Mouse (Mus musculus) ES-E14 (cell line): Measurements from ENCODE around the gene Tet2. TPM values are rescaled to one million over a fixed set of nuclear protein-coding genes. Genes with fewer than 3 reads are reported as not detected.

Experiments used
- DNase-seq: peaks from one replicate; pipeline ENCODE4 v3.0.0-alpha.2; 2013; ENCODE audit warnings: low read depth, low spot score
- H3K27ac ChIP-seq: 2 replicates; pipeline ENCODE4 v1.5.1; 2012; ENCODE audit warnings: low read depth, mild to moderate bottlenecking, low read length, moderate library complexity, mixed read lengths; ENCODE audit not compliant: poor library complexity, insufficient read depth, severe bottlenecking
- H3K36me3 ChIP-seq: 2 replicates; pipeline ENCODE4 v1.6.1; 2012; ENCODE audit warnings: mild to moderate bottlenecking, low read length, moderate library complexity, mixed read lengths; ENCODE audit not compliant: control insufficient read depth, poor library complexity, insufficient read depth, severe bottlenecking
- H3K4me1 ChIP-seq, 2 experiments: fragments of 150-350 bp in 1 of 2; sonication (generic) in 1 of 2; 2 replicates each; pipeline ENCODE4 v1.6.1; 2012; ENCODE audit warnings: low read length in 2 of 2, mild to moderate bottlenecking in 1 of 2, mixed read lengths in 1 of 2; ENCODE audit not compliant: control insufficient read depth in 2 of 2, insufficient read depth in 2 of 2, poor library complexity in 1 of 2
- H3K4me3 ChIP-seq, 2 experiments: fragments of 150-350 bp in 1 of 2; sonication (generic) in 1 of 2; 2 replicates each; pipeline ENCODE4 v1.5.1; 2012; ENCODE audit warnings: low read length in 2 of 2, low read depth in 1 of 2, mild to moderate bottlenecking in 1 of 2, mixed read lengths in 1 of 2; ENCODE audit not compliant: insufficient read depth in 1 of 2, poor library complexity in 1 of 2, severe bottlenecking in 1 of 2
- H3K9ac ChIP-seq: 2 replicates; pipeline ENCODE4 v1.6.1; 2012; ENCODE audit warnings: low read depth, mild to moderate bottlenecking, low read length, mixed read lengths; ENCODE audit not compliant: poor library complexity, insufficient read depth, severe bottlenecking
- H3K9me3 ChIP-seq: fragments of 150-350 bp; sonication (generic); 2 replicates; pipeline ENCODE4 v1.6.1; 2012; ENCODE audit warnings: low read depth, mild to moderate bottlenecking, low read length; ENCODE audit not compliant: control insufficient read depth, insufficient read depth
- CHD2 ChIP-seq: IDR thresholded peaks from 2 replicates; pipeline ENCODE4 v1.6.1; 2014; ENCODE audit warnings: mild to moderate bottlenecking, low read depth, low read length, inconsistent platforms
- HCFC1 ChIP-seq: IDR thresholded peaks from 2 replicates; pipeline ENCODE4 v1.6.1; 2012; ENCODE audit warnings: low read length, inconsistent platforms, borderline replicate concordance; ENCODE audit not compliant: insufficient read depth
- MAFK ChIP-seq: IDR thresholded peaks from 2 replicates; pipeline ENCODE4 v1.6.1; 2014; ENCODE audit warnings: mild to moderate bottlenecking, low read depth, low read length, inconsistent platforms; ENCODE audit not compliant: insufficient read depth
- ZC3H11A ChIP-seq: IDR thresholded peaks from 2 replicates; pipeline ENCODE4 v1.6.1; 2012; ENCODE audit warnings: low read depth, mild to moderate bottlenecking, inconsistent platforms, low read length, borderline replicate concordance
- ZNF384 ChIP-seq: IDR thresholded peaks from 2 replicates; pipeline ENCODE4 v1.6.1; 2012; ENCODE audit warnings: low read depth, low read length, inconsistent platforms
- in situ Hi-C, 2 experiments: fragments of 600-800 bp; cut with MboI; formaldehyde crosslinking; loops; one replicate each; pipeline ENCODE4 v1.15.1; 2025; ENCODE audit warnings: low sequenced_read_pairs in 2 of 2, inconsistent platforms in 1 of 2; ENCODE audit not compliant: unreplicated experiment in 2 of 2
- total RNA-seq: library from RNA; depleted of rRNA; stranded (reverse); fragments of 300-350 nt; gene quantifications from 2 replicates; pipeline ENCODE4 v1.2.3, GENCODE M21; 2012

Gene Tet2
- total RNA-seq, 1 experiment: 86.9 TPM

- TF ChIP-seq ZNF384: no peak
- no peak for TF ChIP-seq CHD2
- TF ChIP-seq MAFK: no peak
- no peak for TF ChIP-seq ZC3H11A
- no peak for TF ChIP-seq HCFC1
- peak overlapping the region; percentile 100; the same call in 1 of the 2 replicates for H3K27ac ChIP-seq
- H3K9me3 ChIP-seq: no peaks in the 10 kb centered on the region
Measured at GRCm38 (mm10) chr3:133532252-133532651, 12.7 kb downstream of the Tet2 start.

GRCm38 (mm10) chr3:133531101-133531500, 13.8 kb downstream of the Tet2 start:
- Histone ChIP-seq H3K9me3 (no peaks in the 10 kb centered on the region), H3K4me1 (peaks cover 6 to 10% of the 10 kb centered on the region in 2 experiments), H3K9ac (no peak overlapping the region), H3K27ac (peak overlapping the region; percentile 100; the same call in 1 of the 2 replicates), H3K36me3 (0 out of 2 replicates have a peak, but pooled peaks cover 3% of the 10 kb centered on the region), H3K4me3 (no peak overlapping the region)
- in situ Hi-C loops: no loop called here
- no peak for DNase-seq
- no peak for TF ChIP-seq HCFC1
- TF ChIP-seq CHD2: no peak
- TF ChIP-seq MAFK: no peak
- TF ChIP-seq ZNF384: no peak
- TF ChIP-seq ZC3H11A: no peak

More at GRCm38 (mm10) chr3:133532252-133532651, 12.7 kb downstream of the Tet2 start:
- Histone ChIP-seq H3K9ac (no peak overlapping the region; the same call in 1 of the 2 replicates), H3K4me1 (peaks cover 3 to 10% of the 10 kb centered on the region in 2 experiments), H3K36me3 (0 out of 2 replicates have a peak, but pooled peaks cover 3% of the 10 kb centered on the region), H3K4me3 (no peak overlapping the region)
- in situ Hi-C loops: no loop called here
- DNase-seq: no peak

- in situ Hi-C loops: no loop called here
- no peaks in the 10 kb centered on the region for H3K9me3 ChIP-seq
- H3K4me1 ChIP-seq: peaks cover 6 to 10% of the 10 kb centered on the region in 2 experiments
- H3K4me3 ChIP-seq: no peak overlapping the region
- peak overlapping the region; percentile 62; the same call in 1 of the 2 replicates for H3K27ac ChIP-seq
- H3K36me3 ChIP-seq: 0 out of 2 replicates have a peak, but pooled peaks cover 1% of the 10 kb centered on the region
- TF ChIP-seq CHD2 (no peak), ZNF384 (no peak), ZC3H11A (no peak), MAFK (no peak), HCFC1 (no peak)
- H3K9ac ChIP-seq: no peak overlapping the region
- DNase-seq: no peak
Measured at GRCm38 (mm10) chr3:133530664-133531063, 14.3 kb downstream of the Tet2 start.

GRCm38 (mm10) chr3:133526119-133526723, 18.7 kb downstream of the Tet2 start:
- H3K9ac ChIP-seq: no peak overlapping the region
- DNase-seq: no peak
- no peaks in the 10 kb centered on the region for H3K9me3 ChIP-seq
- H3K4me3 ChIP-seq: no peak overlapping the region
- H3K36me3 ChIP-seq: no peaks in the 10 kb centered on the region
- in situ Hi-C loops: no loop called here
- peak overlapping the region; percentile 36; the same call in 1 of the 2 replicates for H3K27ac ChIP-seq
- H3K4me1 ChIP-seq: peaks cover 11 to 14% of the 10 kb centered on the region in 2 experiments
- TF ChIP-seq ZNF384 (no peak), CHD2 (no peak), MAFK (no peak), ZC3H11A (no peak), HCFC1 (no peak)

GRCm38 (mm10) chr3:133525578-133525977, 19.4 kb downstream of the Tet2 start:
- in situ Hi-C loops: no loop called here
- no peak for DNase-seq
- H3K9ac ChIP-seq: no peak overlapping the region
- H3K36me3 ChIP-seq: no peaks in the 10 kb centered on the region
- H3K9me3 ChIP-seq: no peaks in the 10 kb centered on the region
- H3K4me1 ChIP-seq: peaks cover 11 to 14% of the 10 kb centered on the region in 2 experiments
- H3K27ac ChIP-seq: peak overlapping the region; percentile 87
- TF ChIP-seq ZNF384 (peak; percentile 69), CHD2 (no peak)
- H3K4me3 ChIP-seq: no peak overlapping the region
